Mouse (Mus musculus): ENCODE measurements around the gene Pcbp4. TPM values are rescaled to one million over a fixed set of nuclear protein-coding genes. Genes with fewer than 3 reads are reported as not detected.

The Pcbp4 gene
- polyA plus RNA-seq, 1 experiment from 2014 or later: 222 TPM

- Histone ChIP-seq H3K27ac (replicated peaks) (peak overlapping the region; percentile 90; the same call in 1 of the 2 replicates), H3K9me3 (replicated peaks) (no peaks in the 10 kb centered on the region), H3K36me3 (peaks cover 19% of the 10 kb centered on the region), H3K4me3 (replicated peaks) (peak overlapping the region; percentile 64), H3K9ac (replicated peaks) (peak overlapping the region; percentile 73; the same call in 1 of the 2 replicates), H3K4me2 (peak overlapping the region; percentile 87), H3K27me3 (replicated peaks) (no peaks in the 10 kb centered on the region), H3K4me1 (peaks cover 63% of the 10 kb centered on the region)
- 31% methylated on average over 9 of the region's 9 CpGs for WGBS
- ATAC-seq (ENCODE audit: low FRiP score): no peak
These were observed 4.1 kb downstream of the Pcbp4 start for GRCm38 (mm10) chr9:106457163-106457559.

DNA sequence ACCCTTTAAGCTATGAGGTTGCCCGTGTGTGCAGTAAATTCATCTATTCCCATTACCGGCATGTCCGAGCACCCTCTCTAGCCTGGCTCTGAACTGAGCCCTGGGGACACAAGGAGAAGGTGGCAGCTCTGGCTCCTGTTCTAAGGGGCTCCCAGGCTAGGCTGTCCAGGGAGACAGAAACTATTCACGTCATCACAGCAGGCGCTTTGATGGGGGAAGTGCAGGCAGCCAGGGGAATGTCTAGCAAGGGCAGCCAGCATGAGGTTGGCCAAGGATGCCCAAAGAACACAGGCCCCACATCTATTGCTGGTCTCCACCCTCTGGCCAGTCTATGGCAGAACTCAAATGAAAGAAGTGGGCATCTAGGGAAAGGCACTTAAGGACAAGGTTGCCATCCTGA is 4.8 kb downstream of the Pcbp4 start:
- Histone ChIP-seq H3K27me3 (replicated peaks) (no peaks in the 10 kb centered on the region), H3K27ac (replicated peaks) (no peak overlapping the region), H3K4me3 (replicated peaks) (no peak overlapping the region), H3K9ac (replicated peaks) (no peak overlapping the region), H3K36me3 (peaks cover 24% of the 10 kb centered on the region), H3K9me3 (replicated peaks) (no peaks in the 10 kb centered on the region), H3K4me2 (peak overlapping the region; percentile 87), H3K4me1 (peaks cover 56% of the 10 kb centered on the region)
- no peak for ATAC-seq (ENCODE audit: low FRiP score)
- WGBS: 47% methylated on average over 5 of the region's 5 CpGs

DNA sequence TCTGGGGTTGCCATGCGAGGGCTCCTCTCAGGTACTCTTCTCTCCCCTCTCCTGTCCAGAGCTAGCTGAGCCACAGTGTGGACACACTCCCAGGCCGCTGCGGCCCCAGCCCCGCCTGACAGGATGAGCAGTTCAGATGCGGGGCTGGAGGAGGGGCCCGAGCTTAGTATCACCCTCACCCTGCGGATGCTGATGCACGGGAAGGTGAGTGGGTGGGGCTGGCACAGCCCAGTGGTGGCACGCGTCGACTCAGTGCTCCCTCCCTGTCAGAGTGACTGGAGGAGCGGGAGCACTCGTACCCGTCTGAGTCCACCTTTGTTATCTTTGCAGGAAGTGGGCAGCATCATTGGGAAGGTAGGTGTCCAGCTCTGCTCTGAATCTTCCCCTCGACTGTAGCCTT is 6.9 kb downstream of the Pcbp4 start:
- H3K4me1 ChIP-seq: peaks cover 57% of the 10 kb centered on the region
- 86% methylated on average over 15 of the region's 15 CpGs for WGBS
- ATAC-seq (ENCODE audit: low FRiP score): no peak
- H3K36me3 ChIP-seq: peaks cover 37% of the 10 kb centered on the region
- H3K27ac ChIP-seq (replicated peaks): no peak overlapping the region; the same call in 1 of the 2 replicates
- H3K4me3 ChIP-seq (replicated peaks): no peak overlapping the region
- H3K9ac ChIP-seq (replicated peaks): no peak overlapping the region
- H3K4me2 ChIP-seq: no peak overlapping the region
- no peaks in the 10 kb centered on the region for H3K9me3 ChIP-seq (replicated peaks)
- H3K27me3 ChIP-seq (replicated peaks): no peaks in the 10 kb centered on the region

GRCm38 (mm10) chr9:106460401-106461025 is 7.4 kb downstream of the Pcbp4 start:
- Histone ChIP-seq H3K9ac (replicated peaks) (no peak overlapping the region), H3K27me3 (replicated peaks) (no peaks in the 10 kb centered on the region), H3K4me3 (replicated peaks) (no peak overlapping the region), H3K4me2 (no peak overlapping the region), H3K27ac (replicated peaks) (no peak overlapping the region), H3K36me3 (peaks cover 37% of the 10 kb centered on the region), H3K9me3 (replicated peaks) (no peaks in the 10 kb centered on the region), H3K4me1 (peaks cover 57% of the 10 kb centered on the region)
- ATAC-seq (ENCODE audit: low FRiP score): no peak
- WGBS: 80% methylated on average over 18 of the region's 18 CpGs

GRCm38 (mm10) chr9:106461026-106461415 is 7.9 kb downstream of the Pcbp4 start:
- ATAC-seq (ENCODE audit: low FRiP score): no peak
- Histone ChIP-seq H3K27ac (replicated peaks) (no peak overlapping the region), H3K4me3 (replicated peaks) (no peak overlapping the region), H3K27me3 (replicated peaks) (no peaks in the 10 kb centered on the region), H3K9me3 (replicated peaks) (no peaks in the 10 kb centered on the region), H3K4me2 (no peak overlapping the region), H3K9ac (replicated peaks) (no peak overlapping the region), H3K4me1 (peaks cover 57% of the 10 kb centered on the region), H3K36me3 (peaks cover 37% of the 10 kb centered on the region)
- WGBS: 95% methylated on average over 9 of the region's 9 CpGs

DNA sequence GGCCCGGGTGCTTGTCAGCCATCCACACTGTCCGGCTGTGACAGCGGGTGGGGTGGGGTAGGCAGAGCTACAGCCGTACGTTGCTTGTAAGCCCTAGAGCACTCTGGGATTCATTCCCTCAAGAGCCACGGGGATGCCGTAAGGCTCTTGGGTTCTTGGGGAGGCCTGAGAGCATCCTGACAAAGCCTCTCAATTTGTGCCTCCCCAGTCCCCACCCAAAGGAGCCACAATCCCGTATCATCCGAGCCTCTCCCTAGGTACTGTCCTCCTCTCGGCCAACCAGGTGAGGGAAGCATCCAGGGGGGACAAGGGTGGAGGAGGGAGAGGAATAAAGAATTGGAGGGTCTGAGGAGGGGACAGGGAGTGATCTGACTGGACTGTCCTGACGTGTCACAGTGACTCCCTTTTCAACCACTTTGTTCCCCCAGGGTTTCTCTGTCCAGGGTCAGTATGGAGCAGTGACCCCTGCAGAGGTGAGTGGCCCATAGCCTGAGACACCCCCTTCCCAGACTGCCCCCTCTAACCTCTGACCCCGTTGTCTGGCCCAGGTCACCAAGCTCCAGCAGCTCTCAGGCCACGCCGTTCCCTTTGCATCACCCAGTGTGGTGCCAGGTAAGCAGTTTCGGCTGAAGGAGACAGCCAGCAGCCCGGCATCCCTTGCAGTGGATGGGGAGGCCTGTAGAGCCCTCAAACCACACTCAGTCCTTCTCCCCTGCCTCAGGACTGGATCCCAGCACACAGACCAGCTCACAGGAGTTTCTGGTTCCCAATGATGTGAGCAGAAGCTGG is 8.7 kb downstream of the Pcbp4 start:
- Histone ChIP-seq H3K9me3 (replicated peaks) (no peaks in the 10 kb centered on the region), H3K36me3 (peaks cover 37% of the 10 kb centered on the region), H3K4me2 (no peak overlapping the region), H3K4me1 (peaks cover 51% of the 10 kb centered on the region), H3K27ac (replicated peaks) (no peak overlapping the region), H3K27me3 (replicated peaks) (no peaks in the 10 kb centered on the region), H3K4me3 (replicated peaks) (no peak overlapping the region), H3K9ac (replicated peaks) (no peak overlapping the region)
- 91% methylated on average over 16 of the region's 16 CpGs for WGBS
- ATAC-seq (ENCODE audit: low FRiP score): no peak

- Histone ChIP-seq H3K27ac (replicated peaks) (no peak overlapping the region), H3K4me3 (replicated peaks) (no peak overlapping the region), H3K36me3 (peaks cover 37% of the 10 kb centered on the region), H3K27me3 (replicated peaks) (no peaks in the 10 kb centered on the region), H3K4me1 (peaks cover 45% of the 10 kb centered on the region), H3K4me2 (no peak overlapping the region), H3K9me3 (replicated peaks) (no peaks in the 10 kb centered on the region), H3K9ac (replicated peaks) (no peak overlapping the region)
- 95% methylated on average over 12 of the region's 12 CpGs for WGBS
- ATAC-seq (ENCODE audit: low FRiP score): no peak
These were observed 9.3 kb downstream of the Pcbp4 start for GRCm38 (mm10) chr9:106462430-106462800.

GRCm38 (mm10) chr9:106463122-106464063 is 10.3 kb downstream of the Pcbp4 start:
- no peak overlapping the region for H3K9ac ChIP-seq (replicated peaks)
- H3K4me1 ChIP-seq: peaks cover 36% of the 10 kb centered on the region
- no peak overlapping the region for H3K4me3 ChIP-seq (replicated peaks)
- no peak overlapping the region for H3K4me2 ChIP-seq
- no peaks in the 10 kb centered on the region for H3K27me3 ChIP-seq (replicated peaks)
- 84% methylated on average over 21 of the region's 21 CpGs for WGBS
- ATAC-seq (ENCODE audit: low FRiP score): no peak
- H3K36me3 ChIP-seq: peaks cover 37% of the 10 kb centered on the region
- H3K9me3 ChIP-seq (replicated peaks): no peaks in the 10 kb centered on the region
- no peak overlapping the region for H3K27ac ChIP-seq (replicated peaks)

DNA sequence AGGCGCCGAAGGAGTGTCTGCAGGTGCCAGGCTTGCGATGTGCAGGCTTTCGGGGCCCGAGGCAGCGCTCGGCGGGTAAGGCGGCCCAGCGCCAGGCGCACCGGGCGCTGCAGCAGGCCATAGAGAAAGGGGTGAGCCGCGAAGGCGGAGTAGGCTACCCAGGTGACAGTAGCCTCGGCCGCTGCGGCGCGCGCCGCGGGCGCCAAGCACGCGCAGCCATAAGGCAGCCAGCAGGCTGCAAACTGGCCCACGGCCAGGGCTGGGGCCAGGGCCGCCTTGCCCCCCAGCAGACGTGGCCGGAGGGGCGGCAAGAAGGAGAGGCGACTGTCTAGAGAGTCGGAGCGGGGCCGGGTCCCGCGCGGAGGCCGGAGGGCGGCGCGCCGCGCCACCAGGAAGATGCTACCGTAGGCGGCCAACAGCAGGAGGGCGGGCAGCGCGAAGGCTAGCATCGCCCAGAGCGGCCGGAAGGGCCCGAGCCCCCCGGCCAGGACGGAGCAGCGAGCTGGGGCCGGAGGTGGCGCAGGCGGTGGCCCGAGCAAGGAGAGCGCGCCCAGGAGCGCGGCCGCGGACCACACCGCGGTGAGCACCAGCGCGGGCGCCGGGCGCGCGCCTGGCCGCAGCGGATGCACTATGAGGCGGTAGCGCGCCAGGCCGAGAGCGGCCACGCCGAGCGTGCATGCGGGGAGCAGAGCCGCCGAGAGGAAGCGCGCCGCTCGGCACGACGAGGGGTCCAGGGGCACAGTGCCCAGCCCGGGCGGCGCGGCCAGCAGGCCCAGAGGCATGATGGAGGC is 11.9 kb downstream of the Pcbp4 start:
- Histone ChIP-seq H3K27ac (replicated peaks) (peak overlapping the region; percentile 91), H3K36me3 (peaks cover 37% of the 10 kb centered on the region), H3K4me3 (replicated peaks) (peak overlapping the region; percentile 53), H3K9ac (replicated peaks) (peak overlapping the region; percentile 84), H3K4me2 (peak overlapping the region; percentile 95), H3K27me3 (replicated peaks) (no peaks in the 10 kb centered on the region), H3K9me3 (replicated peaks) (no peaks in the 10 kb centered on the region), H3K4me1 (peaks cover 27% of the 10 kb centered on the region)
- peak; percentile 88 for ATAC-seq (ENCODE audit: low FRiP score)
- under 1% methylated on average over 90 of the region's 99 CpGs for WGBS

DNA sequence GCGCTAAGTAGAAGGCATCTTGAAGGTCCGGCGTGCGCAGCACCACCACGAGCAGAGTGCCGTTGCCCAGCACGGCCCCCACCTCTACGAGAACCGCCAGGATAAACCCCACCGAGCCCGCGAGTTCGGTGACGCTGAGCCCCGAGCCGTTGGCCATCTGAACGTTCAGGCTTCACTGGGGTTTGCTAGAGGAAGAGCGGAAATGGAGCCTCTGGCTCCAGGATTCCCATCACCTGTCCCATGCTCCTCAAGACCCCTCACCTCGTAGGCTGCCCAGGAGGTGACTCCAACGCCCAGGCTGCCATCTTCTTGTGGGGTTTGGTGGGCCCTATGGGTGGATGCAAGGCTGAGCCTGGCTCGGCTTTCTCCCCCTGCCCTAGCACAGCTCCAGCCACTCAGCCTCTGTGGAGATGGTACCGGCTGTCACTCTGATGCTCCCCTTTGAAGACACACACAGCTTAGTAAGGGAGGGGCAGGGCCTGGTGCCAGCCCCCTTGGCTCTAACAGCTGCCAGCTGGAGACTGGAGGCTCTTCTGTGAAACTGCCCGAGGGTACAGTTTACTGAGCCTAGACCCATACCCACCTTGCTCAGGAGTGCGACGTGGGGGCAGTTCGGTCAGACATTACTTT is 12.6 kb downstream of the Pcbp4 start, which contains the start of gene Gpr62:
Gene Gpr62, minus strand, starts transcription at position 368 of the 630 bp plus-strand sequence.
- Histone ChIP-seq H3K4me3 (replicated peaks) (peak within 1 kb of the TSS; percentile 53), H3K4me1 (peaks cover 27% of the 10 kb centered on the region), H3K9me3 (replicated peaks) (no peaks in the 10 kb centered on the region), H3K27ac (replicated peaks) (peak within 1 kb of the TSS; percentile 91), H3K36me3 (peaks cover 32% of the 10 kb centered on the region), H3K9ac (replicated peaks) (peak within 1 kb of the TSS; percentile 84), H3K27me3 (replicated peaks) (no peaks in the 10 kb centered on the region), H3K4me2 (peak within 1 kb of the TSS; percentile 95)
- WGBS: 22% methylated on average over 26 of the region's 26 CpGs
- ATAC-seq (ENCODE audit: low FRiP score): peak; percentile 43
